Mouse (Mus musculus): ENCODE results near the gene Hif3a.

Hif3a gene

DNA sequence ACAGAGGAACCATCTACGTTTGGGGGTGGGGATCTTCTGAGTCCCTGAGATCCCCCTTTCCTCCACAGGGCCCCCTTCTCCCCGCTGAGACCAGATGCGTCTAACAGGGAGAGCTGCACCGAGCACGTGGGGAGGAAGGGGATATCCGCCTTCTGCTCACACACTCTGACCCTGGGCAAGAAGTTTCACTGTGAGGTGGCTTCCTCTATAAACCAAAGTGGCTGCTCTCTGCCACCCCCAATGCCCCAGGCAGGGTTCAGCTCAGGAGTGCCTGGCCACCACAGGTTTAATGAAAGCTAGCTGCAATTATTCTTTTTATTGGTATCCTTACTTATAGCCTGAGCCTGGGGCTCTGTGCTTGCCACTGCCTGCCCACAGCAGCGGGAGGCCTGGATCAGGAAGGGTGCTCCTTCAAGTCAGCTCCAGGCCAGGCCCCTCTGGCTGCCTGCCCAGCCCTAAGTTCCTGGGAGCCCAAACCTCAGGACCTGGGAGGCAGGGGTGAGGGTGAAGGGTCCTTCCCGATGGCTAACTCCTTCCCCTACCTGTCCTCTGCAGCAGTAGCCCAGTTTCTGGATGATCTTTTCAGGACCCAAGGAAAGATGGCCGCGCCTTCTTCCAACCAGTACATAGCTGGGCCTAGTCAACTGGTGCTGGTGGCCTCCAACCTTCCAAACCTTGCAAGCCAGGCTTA lies 37.3 kb downstream of the Hif3a start:
- peak; percentile 61 for DNase-seq (ENCODE audit: low read depth, low spot score)

DNA sequence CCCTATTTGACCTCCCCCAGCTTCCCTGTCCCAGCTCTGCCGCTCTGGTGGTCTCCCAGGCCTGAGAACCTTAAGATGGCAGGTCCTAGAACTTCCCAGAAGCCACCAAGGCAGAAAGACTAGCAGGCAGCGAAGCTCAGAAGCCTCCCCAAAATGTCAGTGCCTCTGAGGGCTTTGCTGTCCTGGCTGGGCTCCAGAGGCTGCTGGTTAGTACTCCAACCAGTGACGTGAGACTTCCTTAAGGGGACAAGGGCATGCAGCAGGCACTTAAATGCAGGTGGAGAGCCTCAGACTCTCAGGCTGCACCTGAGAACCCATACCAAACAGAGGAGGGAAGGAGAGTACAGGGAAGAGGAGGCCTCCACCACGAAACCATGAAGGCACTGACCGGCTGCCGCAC lies 38.1 kb downstream of the Hif3a start:
- DNase-seq (ENCODE audit: low read depth, low spot score), result no peak

DNA sequence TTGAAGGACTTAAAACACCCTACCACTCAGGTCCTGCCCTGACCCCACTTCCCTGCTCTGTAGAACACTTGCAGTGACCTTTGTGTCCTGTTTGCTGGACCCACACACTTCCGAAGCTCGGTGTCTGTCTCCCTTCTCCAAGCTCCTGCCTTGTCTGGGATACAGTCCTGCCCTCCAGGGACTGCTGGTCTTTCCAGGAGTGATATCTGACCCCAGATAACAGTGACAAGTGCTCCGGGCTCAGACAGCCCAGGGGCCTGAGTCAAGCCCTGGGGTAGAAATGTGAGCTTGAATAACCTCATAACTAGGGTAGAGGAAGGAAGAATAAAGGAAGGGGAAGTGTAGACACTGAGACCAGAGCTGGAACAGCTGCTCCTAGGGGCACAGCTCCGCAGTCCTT lies 38.5 kb downstream of the Hif3a start:
- no peak for DNase-seq (ENCODE audit: low read depth, low spot score)

DNA sequence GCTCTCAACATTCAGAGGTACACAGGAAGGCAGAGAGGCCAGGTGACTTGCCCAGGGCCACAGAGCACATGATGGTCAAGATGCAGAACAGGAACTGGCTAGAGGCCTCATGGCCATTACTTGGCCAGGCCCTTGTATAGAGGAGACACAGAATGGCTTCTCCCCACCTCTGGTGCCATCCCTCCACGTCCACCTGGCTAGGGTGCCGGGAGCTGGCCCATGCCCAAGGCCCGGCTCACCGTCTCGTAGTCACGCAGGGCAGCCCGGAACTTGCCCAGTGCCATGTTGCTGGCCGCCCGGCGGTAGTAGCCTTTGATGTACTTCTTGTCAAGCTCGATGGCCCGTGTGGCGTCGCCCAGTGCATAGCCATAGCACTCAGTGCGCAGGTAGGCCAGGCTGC lies 40.1 kb downstream of the Hif3a start:
- DNase-seq (ENCODE audit: low read depth, low spot score), result no peak

DNA sequence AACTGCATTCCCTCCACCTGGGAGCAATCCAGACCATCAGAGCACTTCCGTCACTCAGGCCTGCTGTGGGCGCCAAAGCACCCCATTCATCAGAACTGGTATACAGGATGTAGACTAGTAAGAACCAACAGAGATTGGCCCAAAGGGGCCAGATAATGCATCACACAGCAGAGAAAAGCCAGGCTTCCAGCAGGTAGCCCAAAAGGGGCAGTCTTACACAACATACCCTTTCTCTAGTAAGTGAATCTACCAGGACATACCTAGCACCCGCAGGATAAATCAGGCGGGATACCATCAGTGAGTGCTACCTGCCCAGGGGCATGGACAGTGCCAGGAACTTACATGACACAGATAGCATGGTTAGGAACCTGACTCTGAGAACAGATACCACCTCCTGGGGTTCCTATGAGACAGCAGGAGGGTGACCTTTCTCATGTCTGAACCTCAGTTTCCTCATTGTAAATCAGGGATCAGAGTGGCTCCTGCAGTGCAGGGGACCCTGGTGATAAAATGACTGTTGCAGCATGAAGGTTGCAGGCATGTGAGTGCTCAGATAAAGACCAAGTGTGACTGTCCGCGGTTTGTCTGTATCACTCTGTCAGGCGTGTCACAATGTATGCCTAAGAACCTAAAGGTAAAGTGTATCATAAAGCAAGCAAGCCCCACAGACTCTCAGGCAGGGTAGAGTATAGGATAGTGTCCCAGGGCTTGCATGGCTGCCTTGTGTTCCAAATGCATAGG lies 42.6 kb downstream of the Hif3a start:
- no peak for DNase-seq (ENCODE audit: low read depth, low spot score)

DNA sequence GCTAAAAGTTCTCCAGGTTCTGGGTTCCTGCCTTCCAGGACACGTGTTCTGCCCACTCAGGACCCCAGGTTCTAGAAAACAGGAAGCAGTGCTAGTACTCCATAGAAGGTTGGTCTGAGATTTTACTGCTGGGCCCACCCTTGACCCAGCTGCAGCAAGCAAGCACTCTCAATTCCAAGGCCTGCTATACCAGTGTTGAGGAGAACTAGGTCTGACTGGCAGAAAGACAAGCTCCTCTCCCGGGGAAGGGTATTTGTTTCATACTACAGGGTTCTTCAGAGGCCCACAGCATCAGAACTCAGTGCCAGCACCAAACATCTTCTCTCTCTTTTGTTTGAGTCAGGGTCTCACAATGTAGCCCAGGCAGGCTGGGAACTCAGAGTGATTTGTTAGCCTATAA lies 44.3 kb downstream of the Hif3a start:
- DNase-seq (ENCODE audit: low read depth, low spot score), result no peak

DNA sequence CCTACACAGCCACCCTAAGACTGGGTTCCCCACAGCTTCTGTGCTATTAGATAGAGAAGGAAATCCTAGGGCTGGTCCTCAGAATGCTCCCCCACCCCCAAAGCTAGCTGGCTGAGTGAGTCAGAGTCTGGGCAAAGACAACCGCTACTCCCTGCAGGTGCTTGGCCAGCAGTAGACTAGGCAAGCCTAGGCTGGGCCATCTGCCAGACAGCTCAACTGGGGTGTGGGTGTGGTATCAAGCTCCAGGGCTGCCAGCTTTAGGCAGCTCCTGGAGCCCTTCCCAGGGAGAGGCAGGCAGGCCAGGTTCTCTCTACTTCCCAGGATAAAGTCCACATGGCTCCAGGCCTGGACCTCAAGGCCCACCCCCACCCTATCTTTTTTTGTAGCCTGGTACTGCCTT lies 45.2 kb downstream of the Hif3a start:
- DNase-seq (ENCODE audit: low read depth, low spot score), result no peak

DNA sequence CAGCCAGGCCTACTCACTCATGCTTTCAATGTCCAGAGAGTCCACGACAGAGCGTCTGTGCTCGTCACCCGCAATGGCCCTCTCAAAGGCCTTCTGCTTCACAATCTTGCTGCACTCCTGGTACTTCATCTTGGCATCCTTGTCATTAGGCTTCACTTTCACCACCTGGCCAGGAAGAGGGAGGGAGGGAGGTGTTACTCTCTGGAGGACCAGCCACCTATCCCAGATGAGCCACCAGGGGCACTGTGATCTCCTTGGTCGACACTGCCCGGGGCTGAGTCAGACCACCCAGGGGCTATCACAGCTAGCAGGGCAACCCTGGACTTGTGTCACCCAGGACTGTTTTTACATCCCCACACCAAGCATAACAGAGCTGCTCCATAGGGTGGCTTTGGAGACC lies 46.8 kb downstream of the Hif3a start:
- no peak for DNase-seq (ENCODE audit: low read depth, low spot score)

DNA sequence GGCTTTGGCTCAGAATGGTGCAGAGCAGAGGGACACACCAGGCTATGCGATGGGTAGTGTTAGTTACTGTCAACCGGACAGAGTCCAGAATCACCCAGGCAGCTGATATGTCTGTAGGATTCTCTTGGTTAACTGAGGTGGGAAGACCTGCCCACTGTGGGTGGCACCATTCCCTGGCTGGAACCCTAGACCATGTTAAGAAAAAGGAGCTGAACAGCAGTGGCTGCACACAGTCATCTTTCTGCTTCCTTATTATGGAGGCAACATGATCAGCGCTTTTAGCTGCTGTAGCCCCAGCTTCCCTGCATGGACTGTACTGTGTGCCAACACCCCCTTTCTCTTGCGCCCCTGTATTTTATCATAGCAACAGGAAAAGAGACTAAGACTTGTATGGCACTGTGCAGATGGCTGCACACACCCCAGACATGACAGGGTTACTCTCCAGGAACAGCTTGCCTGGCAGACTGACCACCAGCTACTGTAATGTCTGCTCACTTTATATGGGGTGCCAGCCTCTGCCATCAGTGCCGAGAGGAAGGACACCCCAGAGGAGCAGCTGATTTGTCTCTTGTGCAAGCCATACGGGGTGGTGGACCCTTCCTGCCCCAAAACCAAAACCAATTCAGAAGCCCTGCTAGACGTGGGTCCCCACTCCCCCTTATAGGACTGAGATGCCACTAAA lies 50.2 kb downstream of the Hif3a start:
- DNase-seq (ENCODE audit: low read depth, low spot score), result no peak

DNA sequence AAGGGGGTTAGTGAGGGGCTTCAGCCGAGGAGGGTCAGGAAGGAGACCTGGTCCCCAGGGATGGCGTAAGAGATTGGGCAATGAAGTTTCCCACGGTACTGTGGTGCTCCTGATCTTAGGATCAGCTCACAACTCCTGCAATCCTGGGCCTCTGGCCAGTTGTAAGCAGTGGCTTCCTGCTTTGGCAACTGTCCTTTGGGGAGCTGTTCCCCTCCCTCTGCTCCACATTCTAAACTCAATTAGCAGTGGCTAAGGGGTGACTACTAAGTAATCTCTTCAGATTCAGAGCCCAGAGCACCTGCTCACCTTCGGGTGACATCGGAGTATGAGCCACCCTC lies 52.2 kb downstream of the Hif3a start:
- DNase-seq (ENCODE audit: low read depth, low spot score), result no peak

DNA sequence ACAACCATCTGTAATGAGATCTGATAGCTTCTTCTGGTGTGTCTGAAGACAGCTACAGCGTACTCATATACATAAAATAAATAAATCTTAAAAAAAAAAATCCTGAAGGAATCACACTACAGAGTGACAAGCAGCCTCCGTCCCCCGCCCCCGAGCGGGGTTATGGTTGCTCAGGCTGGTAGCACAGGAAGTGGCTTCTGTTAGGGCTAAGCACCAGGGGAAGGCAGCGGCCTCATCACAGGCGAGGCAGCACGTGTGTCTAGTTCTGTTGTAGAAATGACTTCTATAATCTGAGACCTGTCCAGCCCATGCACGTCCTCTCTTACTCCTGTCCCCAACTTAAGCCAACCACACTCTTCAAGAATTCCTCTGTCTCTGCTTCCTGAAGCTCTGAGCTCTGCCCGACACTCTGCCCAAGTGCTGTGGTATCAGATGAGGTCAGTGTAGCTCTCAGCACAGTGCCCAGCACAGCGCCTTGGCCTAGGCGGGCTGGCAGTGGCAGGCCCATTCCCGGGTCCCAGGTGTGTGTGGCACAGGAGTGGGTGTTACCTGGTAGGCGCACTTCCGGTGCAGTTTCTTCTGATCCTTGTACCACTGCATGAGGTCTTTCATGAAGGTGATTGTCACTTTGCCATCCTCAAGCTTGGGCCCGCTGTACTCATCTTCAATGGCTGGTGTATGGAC lies 52.8 kb downstream of the Hif3a start:
- DNase-seq (ENCODE audit: low read depth, low spot score), result peak; percentile 69

DNA sequence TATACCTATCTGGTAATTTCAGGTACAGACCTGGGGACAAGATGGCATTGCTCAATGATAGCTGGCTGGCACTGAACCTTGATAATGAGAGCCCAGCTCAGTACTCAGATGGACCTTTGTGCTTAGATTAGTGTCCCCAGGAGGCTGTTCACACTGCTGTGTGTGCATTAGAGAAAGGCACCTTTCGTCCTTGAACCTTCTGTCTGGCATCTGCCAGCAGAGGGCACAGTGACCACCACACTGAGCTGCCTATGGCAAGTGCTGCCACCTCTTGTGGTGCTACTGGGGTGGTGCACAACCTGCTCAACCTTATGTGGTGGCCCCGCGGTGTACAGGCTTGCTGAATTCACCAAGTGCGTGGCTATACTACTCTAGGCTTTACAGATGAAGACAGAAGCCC lies 54.9 kb downstream of the Hif3a start:
- DNase-seq (ENCODE audit: low read depth, low spot score), result peak; percentile 72

DNA sequence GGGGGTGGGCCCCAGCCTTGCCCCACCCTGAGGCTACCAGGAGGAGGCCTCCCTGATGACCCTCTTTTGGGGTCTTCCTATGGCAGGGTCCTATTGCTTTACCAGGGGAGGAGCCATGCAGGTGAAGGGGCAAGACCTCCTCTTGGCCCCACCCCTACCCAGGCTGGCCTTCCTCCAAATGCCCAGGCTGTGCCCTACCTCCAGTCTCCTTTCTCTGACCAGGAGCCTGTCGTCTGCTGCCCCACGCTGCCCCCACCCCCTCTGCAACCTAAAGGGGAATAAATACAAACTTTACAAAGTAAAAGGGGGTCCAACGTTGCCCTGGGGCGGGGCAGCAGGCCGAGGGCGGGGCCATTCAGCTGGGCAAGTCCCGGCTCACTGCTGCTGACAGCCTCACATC lies 57.5 kb downstream of the Hif3a start:
- no peak for DNase-seq (ENCODE audit: low read depth, low spot score)

DNA sequence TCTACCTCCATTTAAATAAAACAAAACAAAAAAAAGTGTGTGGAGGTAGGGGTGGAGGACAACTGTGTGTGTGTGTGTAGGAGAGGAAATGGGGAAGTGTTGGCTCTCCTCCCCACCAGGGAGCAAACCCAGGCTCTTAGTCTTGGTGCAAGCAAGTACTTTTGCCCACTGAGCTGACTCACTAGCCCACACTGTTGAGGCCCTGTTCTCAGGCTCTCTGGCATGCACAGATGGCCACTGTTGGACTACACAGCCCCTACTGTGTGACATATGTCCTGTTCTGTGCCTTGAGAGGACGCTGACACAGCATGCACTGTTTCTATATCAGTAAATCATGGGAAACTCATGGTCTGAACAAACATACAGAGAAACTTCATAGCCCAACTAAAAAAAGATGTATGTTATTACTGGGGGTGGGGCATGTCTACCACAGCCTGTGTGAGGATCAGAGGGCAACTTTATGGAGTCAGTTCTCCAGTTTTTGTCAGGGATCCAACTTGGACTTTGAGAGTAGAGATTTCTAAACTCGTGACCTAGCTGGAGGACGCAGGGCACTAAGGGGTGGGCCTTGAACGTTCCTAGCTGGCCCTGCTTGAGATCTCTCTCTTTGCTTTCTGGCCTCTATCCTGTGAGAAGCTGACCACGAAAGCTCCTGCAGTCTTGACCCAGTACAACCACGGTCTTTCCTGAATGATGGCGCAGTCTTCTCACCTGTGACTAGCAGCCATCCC lies 58.8 kb downstream of the Hif3a start:
- no peak for DNase-seq (ENCODE audit: low read depth, low spot score)

DNA sequence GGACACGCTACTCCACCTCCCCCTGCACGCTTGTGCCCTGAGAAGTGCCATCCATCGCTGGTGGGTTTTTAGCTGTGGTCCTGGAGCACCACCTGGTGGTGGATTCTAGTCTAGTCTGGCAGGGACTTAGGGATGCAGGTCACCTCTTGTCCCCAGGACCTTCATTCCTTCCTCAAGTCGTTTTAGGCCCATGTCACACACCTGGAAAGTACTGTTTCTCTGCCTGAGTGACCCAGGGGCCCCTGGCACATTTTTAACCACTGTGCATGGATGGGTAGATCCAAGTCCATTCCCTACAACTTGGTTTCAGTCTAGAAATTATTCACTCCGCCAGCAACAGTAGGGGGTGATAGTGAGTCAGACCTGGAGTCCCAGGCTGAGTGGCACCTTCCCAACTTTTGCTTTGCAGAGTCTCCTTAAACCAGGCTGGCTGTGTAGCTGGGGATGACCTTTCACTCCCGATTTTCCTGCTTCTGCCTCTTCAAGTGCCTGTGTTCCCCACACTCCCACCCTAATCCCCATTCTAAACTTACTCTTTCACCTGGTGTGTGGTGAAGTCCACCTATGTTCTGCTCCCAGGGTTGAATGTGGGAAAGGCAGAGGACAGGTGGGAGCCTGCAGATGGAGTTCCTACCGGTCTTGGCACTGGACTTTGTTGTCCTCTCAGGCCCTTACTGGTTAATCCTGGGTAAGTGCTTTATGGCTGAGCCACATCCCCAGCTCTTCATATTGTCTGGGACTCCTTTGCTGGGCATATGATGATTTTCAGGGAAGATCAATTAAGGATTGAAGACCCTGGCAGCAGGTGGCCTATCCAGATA lies 59.6 kb downstream of the Hif3a start:
- peak; percentile 91 for DNase-seq (ENCODE audit: low read depth, low spot score)

DNA sequence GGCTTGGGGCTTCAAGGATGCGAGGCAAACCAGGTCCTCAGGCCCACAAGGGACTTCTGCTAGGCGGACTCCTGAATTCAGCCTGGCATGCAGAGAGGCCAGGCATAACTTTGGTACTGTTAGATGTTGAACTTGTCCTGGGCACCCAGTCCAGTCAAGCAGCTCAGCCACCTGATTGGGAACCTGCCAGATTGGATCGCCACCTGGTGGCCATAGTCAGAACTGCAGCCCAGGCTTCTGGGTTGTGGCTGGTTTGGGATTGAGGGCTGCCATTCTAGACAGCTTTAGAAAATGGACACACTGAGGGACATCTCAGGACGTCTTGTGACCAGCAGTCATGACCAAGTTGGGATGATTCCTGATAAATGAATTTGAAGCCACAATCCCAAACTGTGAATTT lies 62.6 kb downstream of the Hif3a start:
- DNase-seq (ENCODE audit: low read depth, low spot score), result peak; percentile 87

DNA sequence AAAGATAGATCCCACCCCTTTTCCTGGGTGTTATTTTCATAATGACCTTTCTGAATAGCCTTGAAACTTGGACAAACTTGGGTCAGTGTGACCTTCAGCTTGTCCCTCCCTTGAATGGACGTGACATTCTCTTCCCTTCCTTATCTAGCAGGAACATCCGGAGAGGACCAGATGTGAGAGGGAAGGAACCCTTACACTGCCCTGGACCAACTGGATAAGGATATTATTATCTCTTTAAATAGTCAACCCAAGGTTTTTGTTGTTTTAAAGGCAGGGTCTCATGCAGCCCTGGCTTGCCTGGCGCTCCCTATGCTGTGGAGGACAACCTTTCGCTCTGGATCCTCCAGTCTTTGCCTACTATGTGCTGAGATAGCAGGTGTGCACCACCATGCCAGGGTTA lies 63.0 kb downstream of the Hif3a start:
- DNase-seq (ENCODE audit: low read depth, low spot score), result no peak

DNA sequence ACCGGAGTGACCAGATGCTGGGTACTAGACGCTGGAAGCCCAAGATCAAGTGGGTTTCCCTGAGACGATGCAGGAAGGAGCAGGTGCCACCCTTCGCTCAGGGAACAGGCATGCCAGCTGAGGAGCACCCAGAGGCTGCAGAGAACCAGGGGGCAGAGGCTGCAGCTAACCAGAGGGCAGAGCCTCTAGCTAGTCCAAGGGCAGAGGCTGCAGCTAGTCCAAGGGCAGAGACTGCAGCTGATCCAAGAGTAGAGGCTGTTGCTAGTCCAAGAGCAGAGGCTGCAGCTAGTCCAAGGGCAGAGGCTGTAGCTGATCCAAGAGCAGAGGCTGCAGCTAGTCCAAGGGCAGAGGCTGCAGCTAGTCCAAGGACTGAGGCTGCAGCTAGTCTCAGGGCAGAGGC lies 66.9 kb downstream of the Hif3a start:
- DNase-seq (ENCODE audit: low read depth, low spot score), result no peak

DNA sequence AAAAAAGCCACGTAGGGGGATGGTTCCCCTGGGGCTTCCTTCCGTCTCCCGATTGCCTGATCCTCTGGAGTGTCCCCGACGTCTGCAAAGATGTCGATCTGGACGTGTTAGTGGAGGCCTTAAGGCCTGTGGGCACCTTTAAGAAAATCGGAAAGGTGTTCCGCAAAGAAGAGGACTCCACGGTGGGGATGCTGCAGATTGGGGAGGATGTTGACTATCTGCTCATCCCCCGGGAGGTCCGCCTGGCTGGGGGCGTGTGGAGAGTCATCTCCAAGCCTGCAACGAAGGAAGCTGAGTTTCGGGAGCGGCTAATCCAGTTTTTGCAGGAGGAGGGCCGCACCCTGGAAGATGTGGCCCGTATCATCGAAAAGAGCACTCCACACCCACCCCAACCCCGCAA lies 67.8 kb downstream of the Hif3a start:
- DNase-seq (ENCODE audit: low read depth, low spot score), result no peak

DNA sequence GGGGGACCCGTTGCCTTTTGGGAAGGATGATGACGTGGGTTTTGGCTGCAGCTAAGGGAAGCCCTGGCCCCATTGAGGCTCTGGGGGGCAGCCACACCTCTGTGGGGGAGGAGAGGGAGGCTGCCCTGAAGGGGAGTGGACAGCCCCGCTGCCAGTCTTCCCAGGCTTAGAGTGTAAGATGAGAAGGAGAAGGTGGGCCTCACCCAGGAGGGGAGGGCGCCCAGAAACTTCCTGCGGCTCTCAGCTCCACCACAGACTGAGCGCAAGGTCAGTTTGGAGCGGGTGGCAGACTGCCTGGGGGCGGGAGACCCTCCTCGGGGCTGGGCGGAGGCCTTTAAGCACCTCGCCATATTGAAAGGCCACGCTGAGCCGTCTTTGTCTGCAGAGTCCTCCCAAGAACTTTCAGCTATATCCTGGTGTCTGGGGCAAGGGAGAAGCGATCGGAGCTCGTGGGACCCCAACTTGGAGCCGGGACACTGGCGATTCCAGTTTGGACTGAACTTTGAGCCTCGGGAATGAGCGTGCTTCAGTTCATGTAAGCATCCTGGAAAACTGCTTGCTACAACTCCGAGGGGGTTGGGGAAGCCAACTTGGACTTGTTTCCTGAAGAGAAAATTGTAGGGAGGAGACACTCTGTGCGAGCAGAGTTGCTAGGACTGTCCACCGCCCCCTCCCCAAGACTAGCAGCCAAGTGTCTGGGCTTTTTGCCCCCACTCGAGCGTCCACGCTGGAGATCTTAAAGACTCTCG lies 68.4 kb downstream of the Hif3a start:
- DNase-seq (ENCODE audit: low read depth, low spot score), result no peak

Measured in CD4-positive, CD25-positive, alpha-beta regulatory T cell, adult 2 months (primary cell).